Mouse (Mus musculus) kidney, embryonic 14.5 days (tissue): ENCODE measurements around the gene Sbp. TPM values are rescaled to one million over a fixed set of nuclear protein-coding genes. Genes with fewer than 3 reads are reported as not detected.
A peak's percentile ranks its signal among the peaks of the same experiment; 100 is the strongest.

ENCODE experiments used
- ATAC-seq: fragments of 200-750 bp; cut with Nextera tagmentation; 2 replicates; pipeline ENCODE4 v1.8.0; 2017; ENCODE audit warnings: moderate number of reproducible peaks, mild to moderate bottlenecking, moderate TSS enrichment, moderate library complexity; ENCODE audit not compliant: low FRiP score, low TSS enrichment
- H3K27ac ChIP-seq: fragments of 300-500 bp; sonication (generic); 2 replicates; pipeline ENCODE4 v1.5.1; 2014; ENCODE audit warnings: low read depth, mild to moderate bottlenecking, low read length, moderate library complexity, mixed read lengths
- H3K27me3 ChIP-seq: fragments of 300-500 bp; sonication (generic); 2 replicates; pipeline ENCODE4 v1.6.1; 2014; ENCODE audit warnings: mild to moderate bottlenecking, low read length; ENCODE audit not compliant: control insufficient read depth, insufficient read depth
- H3K36me3 ChIP-seq: fragments of 300-500 bp; sonication (generic); 2 replicates; pipeline ENCODE4 v1.6.1; 2014; ENCODE audit warnings: low read length, mixed read lengths; ENCODE audit not compliant: control insufficient read depth, insufficient read depth
- H3K4me1 ChIP-seq: fragments of 300-500 bp; sonication (generic); 2 replicates; pipeline ENCODE4 v1.6.1; 2014; ENCODE audit warnings: low read length, mixed read lengths; ENCODE audit not compliant: control insufficient read depth, insufficient read depth
- H3K4me2 ChIP-seq: fragments of 300-500 bp; sonication (generic); replicated peaks from 2 replicates; pipeline ENCODE4 v1.6.1; 2014; ENCODE audit warnings: low read depth, mild to moderate bottlenecking, low read length
- H3K4me3 ChIP-seq: fragments of 300-500 bp; sonication (generic); 2 replicates; pipeline ENCODE4 v1.5.1; 2014; ENCODE audit warnings: mild to moderate bottlenecking, low read length
- H3K9ac ChIP-seq: fragments of 300-500 bp; sonication (generic); 2 replicates; pipeline ENCODE4 v1.6.1; 2014; ENCODE audit warnings: low read depth, mild to moderate bottlenecking, low read length, moderate library complexity
- H3K9me3 ChIP-seq: fragments of 300-500 bp; sonication (generic); 2 replicates; pipeline ENCODE4 v1.6.1; 2016; ENCODE audit warnings: low read length; ENCODE audit not compliant: control insufficient read depth
- WGBS: fragments of 180-500 bp; shearing (Covaris S2); extraction: QIAGEN DNeasy Blood & Tissue Kit; methylation state at CpG from one replicate; pipeline ENCODE4 v1.1.7; 2014; 5-methylcytosine and 5-hydroxymethylcytosine counted together
- polyA plus RNA-seq: library from polyadenylated mRNA; unstranded; fragments of >200 nt; fragmentation: Nextera tagmentation; extraction: Ambion mirVana; gene quantifications from 2 replicates; pipeline ENCODE4 v1.2.1, GENCODE M21; 2014

The Sbp gene
- polyA plus RNA-seq, 1 experiment from 2014 or later, result not detected

DNA sequence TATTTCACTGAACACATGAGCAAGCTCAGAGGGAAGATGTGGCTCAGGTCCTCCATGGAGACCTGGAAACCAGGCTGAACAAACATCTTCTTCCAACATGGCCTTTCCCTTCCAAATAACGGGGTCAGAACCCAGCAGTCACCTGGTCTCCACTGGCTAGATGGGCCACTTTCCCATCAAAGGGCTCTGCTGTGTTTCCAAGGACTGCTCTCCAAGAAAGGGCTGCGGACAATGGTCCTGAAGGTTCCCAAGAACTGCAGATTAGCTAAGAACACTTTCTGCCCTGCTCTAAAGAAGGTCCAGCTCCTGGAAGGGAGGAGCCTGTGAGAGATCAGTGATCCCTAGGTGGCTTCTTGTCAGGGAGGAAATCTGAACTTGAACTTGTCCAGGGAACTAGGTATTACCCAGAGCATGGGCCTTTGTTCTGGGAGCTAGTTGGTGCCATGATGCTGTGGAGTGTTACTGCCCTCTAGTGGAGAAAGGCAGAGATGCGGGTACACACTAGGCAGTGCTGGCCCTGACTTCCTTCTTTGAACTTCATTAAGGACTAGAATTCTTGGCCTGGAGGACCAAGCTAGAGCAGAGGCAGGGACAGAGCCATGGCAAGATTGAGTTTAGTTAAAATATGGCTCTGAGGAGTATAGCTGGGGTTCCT lies 18.7 kb downstream of the Sbp start:
- Histone ChIP-seq H3K9ac (no peak overlapping the region), H3K4me1 (no peaks in the 10 kb centered on the region), H3K36me3 (no peaks in the 10 kb centered on the region), H3K4me3 (no peak overlapping the region), H3K27ac (no peak overlapping the region), H3K4me2 (no peak overlapping the region), H3K9me3 (no peaks in the 10 kb centered on the region), H3K27me3 (no peaks in the 10 kb centered on the region)
- peak; percentile 94 for ATAC-seq
- WGBS, result 40% methylated on average over 3 of the region's 3 CpGs

DNA sequence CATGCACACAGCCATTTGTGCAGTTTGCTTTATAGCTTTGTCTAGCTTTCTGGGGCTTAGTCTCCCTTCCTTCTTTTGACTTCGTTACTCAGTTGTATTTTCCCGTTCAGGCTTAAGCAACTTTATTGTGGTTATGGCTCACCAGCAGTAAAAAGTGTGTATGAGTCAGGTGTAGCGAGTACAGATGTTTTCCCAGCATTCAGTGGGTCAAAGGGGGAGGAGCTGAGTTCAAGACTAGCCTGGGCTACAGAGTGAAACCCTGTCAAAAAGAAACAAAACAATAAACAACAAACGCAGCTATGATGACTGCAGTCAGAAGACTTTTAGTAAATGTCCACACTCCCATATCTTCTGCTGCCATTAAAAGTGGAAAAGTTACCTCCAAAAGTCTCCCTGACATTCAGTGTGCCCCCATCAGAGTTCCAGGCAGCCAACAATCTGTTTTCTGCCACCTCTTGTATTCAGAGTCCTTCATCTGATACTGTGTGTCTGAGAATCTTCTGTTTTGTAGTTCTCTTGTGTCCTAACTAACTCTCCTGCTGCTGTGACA lies 20.2 kb downstream of the Sbp start:
- Histone ChIP-seq H3K9ac (no peak overlapping the region), H3K27ac (no peak overlapping the region), H3K4me3 (no peak overlapping the region), H3K4me1 (no peaks in the 10 kb centered on the region), H3K4me2 (no peak overlapping the region), H3K36me3 (no peaks in the 10 kb centered on the region), H3K9me3 (no peaks in the 10 kb centered on the region), H3K27me3 (no peaks in the 10 kb centered on the region)
- ATAC-seq, result no peak
- WGBS, result 67% methylated on average over 4 of the region's 4 CpGs

DNA sequence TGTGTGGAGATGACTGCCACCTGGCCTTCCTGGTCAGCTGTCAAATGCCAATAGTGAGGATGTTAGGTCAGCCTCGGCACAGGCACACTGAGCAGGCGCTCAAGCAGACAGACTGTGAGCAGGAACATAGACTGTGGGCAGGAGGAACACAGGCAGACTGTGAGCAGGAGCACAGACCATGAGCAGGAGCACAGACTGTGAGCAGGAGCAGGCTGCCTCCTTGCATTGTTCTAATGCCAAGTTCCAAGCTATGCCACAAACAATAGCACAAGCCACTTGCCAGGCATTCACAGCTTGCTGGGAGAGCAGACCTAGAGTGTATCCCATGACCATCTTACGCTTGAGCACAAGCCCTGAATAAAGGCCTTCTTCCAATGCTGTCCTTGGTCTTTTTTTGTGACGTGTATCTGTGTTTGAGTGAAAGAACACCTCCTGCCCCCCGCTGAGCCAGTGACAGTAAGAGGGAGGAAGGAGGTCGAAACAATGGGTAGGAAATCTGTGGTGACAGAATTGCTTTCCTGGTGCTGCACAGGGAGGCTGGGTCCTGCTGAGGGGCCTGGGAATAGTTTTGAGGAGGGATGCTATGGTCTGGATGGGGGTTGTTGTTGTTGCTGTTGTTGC lies 24.4 kb downstream of the Sbp start:
- H3K9me3 ChIP-seq, result no peaks in the 10 kb centered on the region
- H3K27me3 ChIP-seq, result no peaks in the 10 kb centered on the region
- no peak overlapping the region for H3K9ac ChIP-seq
- no peak overlapping the region for H3K27ac ChIP-seq
- H3K4me1 ChIP-seq, result no peaks in the 10 kb centered on the region
- H3K4me3 ChIP-seq, result no peak overlapping the region
- no peak for ATAC-seq
- no peaks in the 10 kb centered on the region for H3K36me3 ChIP-seq
- no peak overlapping the region for H3K4me2 ChIP-seq
- 44% methylated on average over 6 of the region's 6 CpGs for WGBS

DNA sequence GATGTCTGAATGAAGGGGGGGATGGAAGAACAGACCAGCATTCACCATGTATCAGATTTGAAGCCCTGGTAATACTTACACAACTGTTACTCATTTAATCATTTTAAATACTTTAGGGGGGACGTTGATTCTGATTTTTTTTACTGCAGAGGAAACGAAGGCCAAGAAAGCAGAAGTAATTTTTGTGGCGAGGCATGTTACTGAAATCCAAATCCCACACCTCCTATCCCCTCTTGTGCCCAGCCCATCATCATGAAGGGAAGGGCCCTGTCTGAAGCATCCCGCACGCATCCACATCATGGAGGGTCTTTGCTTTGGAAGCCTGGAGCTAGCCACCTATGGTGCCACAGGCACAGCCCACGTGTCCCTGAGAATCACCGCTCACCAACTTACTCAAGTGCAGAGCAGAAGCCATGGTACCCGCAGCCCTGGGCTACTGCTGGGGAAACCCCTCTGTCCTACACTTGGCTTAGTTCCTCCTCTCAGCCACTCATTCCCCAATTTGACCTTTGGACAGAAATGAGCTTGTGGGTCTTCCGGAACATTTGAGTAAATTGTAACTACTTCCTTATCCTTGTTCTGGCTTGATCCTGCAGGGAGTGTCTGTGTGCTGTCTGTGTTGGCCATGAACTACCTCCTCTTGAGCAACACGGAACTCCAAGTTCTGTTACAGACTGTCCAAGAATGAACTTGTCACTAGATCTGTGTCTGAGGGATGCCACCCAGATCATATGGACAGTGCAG lies 25.4 kb downstream of the Sbp start:
- Histone ChIP-seq H3K9me3 (no peaks in the 10 kb centered on the region), H3K4me3 (no peak overlapping the region), H3K27me3 (no peaks in the 10 kb centered on the region), H3K36me3 (no peaks in the 10 kb centered on the region), H3K27ac (no peak overlapping the region), H3K4me1 (no peaks in the 10 kb centered on the region), H3K4me2 (no peak overlapping the region), H3K9ac (no peak overlapping the region)
- WGBS, result 85% methylated on average over 10 of the region's 10 CpGs
- ATAC-seq, result no peak

DNA sequence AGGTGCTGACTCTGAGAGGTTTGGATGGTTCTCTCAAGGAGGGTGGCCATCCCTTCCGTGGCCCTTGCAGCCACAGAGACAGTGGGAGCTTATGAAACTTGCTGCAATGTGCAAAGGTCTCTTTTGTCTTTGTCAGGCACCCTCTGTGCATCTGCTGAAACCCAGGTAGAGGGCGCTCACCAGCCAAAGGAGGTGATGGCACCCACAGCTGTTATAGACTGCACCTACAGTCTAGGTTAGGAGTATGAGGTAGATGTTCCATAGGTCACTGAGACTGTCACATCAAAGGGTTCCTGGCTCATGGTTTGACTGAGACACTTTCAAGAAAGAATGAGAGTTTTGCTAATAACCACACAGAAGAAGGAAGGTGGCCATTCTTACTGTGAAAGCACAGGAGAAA lies 27.3 kb downstream of the Sbp start:
- H3K4me2 ChIP-seq, result no peak overlapping the region
- no peaks in the 10 kb centered on the region for H3K9me3 ChIP-seq
- no peaks in the 10 kb centered on the region for H3K4me1 ChIP-seq
- H3K36me3 ChIP-seq, result no peaks in the 10 kb centered on the region
- H3K9ac ChIP-seq, result no peak overlapping the region
- no peaks in the 10 kb centered on the region for H3K27me3 ChIP-seq
- no peak overlapping the region for H3K4me3 ChIP-seq
- ATAC-seq, result no peak
- H3K27ac ChIP-seq, result no peak overlapping the region
- WGBS, result 58% methylated on average over 2 of the region's 2 CpGs

DNA sequence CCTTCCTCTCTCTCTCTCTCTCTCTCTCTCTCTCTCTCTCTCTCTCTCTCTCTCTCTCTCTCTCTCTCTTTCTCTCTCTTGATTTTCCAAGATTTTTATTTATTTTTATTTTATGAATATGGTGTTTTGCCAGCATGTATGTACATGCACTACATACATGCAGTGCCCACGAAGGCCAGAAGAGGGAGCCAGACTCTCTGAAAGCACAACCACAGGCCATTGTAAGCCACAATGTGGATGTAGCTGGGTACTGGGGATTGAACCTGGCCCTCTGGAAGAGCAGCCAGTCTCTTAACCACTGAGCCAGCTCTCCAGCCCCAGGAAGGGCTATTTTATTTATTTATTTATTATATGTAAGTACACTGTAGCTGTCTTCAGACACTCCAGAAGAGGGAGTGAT lies 27.8 kb downstream of the Sbp start:
- H3K36me3 ChIP-seq, result no peaks in the 10 kb centered on the region
- no peak overlapping the region for H3K4me2 ChIP-seq
- no peaks in the 10 kb centered on the region for H3K27me3 ChIP-seq
- no peaks in the 10 kb centered on the region for H3K9me3 ChIP-seq
- H3K9ac ChIP-seq, result no peak overlapping the region
- 0% methylated on average over 1 of the region's 1 CpGs for WGBS
- H3K4me1 ChIP-seq, result no peaks in the 10 kb centered on the region
- H3K4me3 ChIP-seq, result no peak overlapping the region
- ATAC-seq, result peak; percentile 62; the same call in 1 of the 2 replicates
- no peak overlapping the region for H3K27ac ChIP-seq

DNA sequence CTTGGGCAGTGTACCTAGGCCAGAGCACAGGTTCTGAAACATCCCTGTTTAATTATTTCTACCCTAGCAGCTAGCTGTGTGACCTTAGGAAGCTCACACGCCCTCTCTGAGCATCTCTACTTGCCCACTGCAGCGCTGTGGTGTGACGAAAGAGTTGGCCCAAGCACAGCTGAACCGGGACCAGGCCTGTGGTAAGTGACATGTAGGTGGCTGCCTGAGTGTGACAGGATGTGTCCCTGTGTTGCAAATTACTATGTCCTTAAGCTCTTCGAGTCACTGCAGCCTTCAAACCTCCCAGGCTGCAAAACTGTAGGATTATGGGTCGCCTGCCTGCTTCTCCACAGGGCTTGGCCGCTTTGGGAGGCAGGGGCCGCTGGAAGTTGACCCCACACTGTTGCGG lies 29.8 kb downstream of the Sbp start:
- no peaks in the 10 kb centered on the region for H3K4me1 ChIP-seq
- ATAC-seq, result no peak
- H3K4me3 ChIP-seq, result no peak overlapping the region
- H3K27me3 ChIP-seq, result no peaks in the 10 kb centered on the region
- WGBS, result 88% methylated on average over 9 of the region's 9 CpGs
- no peak overlapping the region for H3K27ac ChIP-seq
- H3K9me3 ChIP-seq, result no peaks in the 10 kb centered on the region
- H3K36me3 ChIP-seq, result no peaks in the 10 kb centered on the region
- H3K9ac ChIP-seq, result no peak overlapping the region
- H3K4me2 ChIP-seq, result no peak overlapping the region

DNA sequence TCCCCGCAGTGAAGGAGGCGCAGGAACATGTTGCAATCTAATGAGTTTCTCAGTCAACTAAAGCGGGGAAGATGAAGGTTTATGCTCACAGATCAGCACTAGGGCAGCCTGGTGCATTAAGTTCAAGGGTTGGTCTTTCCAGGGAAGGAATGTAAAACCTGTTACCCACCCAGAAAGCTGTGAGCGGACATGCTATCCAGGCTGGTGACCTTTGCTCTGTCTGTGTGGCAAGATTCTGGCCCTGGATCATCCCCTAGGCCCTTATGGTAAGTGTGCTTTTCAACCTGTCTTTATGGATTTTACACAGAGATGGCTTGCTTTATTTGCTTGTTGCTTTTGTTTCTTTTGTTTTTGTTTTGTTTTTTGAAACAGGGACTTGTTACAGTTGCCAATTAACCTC lies 35.2 kb downstream of the Sbp start:
- Histone ChIP-seq H3K4me2 (no peak overlapping the region), H3K4me1 (no peaks in the 10 kb centered on the region), H3K9ac (no peak overlapping the region), H3K27ac (no peak overlapping the region), H3K27me3 (no peaks in the 10 kb centered on the region), H3K9me3 (no peaks in the 10 kb centered on the region), H3K36me3 (no peaks in the 10 kb centered on the region), H3K4me3 (no peak overlapping the region)
- 86% methylated on average over 4 of the region's 4 CpGs for WGBS
- no peak for ATAC-seq

DNA sequence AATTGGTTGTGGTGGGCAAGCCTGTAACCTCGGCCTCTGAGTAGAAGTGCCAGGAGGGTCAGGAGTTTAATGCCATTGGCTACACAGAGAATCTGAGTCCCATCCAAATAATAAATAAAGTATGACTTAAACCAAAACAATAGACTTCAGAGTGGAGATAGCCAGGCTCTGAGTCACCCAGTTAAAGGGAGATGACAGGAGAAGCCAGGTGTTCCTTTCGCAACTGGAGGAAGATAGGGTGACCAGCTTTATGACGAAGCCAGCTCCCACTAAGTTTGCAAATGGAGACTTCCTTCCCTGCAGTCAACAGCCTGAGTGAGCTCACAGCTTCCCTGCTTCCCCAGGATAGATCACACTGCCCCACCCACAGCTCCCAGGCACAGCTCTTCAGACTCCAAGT lies 38.0 kb downstream of the Sbp start:
- 38% methylated on average over 3 of the region's 3 CpGs for WGBS
- no peak for ATAC-seq

More for the DNA sequence above, 38.0 kb downstream of the Sbp start:
- H3K27ac ChIP-seq, result no peak overlapping the region
- no peak overlapping the region for H3K9ac ChIP-seq
- no peaks in the 10 kb centered on the region for H3K9me3 ChIP-seq
- no peaks in the 10 kb centered on the region for H3K27me3 ChIP-seq
- no peaks in the 10 kb centered on the region for H3K4me1 ChIP-seq
- H3K4me2 ChIP-seq, result no peak overlapping the region
- no peak overlapping the region for H3K4me3 ChIP-seq
- H3K36me3 ChIP-seq, result no peaks in the 10 kb centered on the region
